Mouse (Mus musculus): ENCODE measurements around the gene Ssc5d.

- no peak for TF ChIP-seq CTCF (IDR thresholded peaks at IDR 0.05; ENCODE audit: extremely low read depth, insufficient read length, insufficient replicate concordance, low read depth, low read length)
- no peak for TF ChIP-seq POLR2A (IDR thresholded peaks at IDR 0.05; ENCODE audit: low read depth, low read length)
These were observed 22.3 kb downstream of the Ssc5d start for GRCm38 (mm10) chr7:4947855-4948254.

All from small intestine, adult 2 months (tissue).